22 mouse cellular contexts compared by ENCODE assay signal in the genomic region with DNA sequence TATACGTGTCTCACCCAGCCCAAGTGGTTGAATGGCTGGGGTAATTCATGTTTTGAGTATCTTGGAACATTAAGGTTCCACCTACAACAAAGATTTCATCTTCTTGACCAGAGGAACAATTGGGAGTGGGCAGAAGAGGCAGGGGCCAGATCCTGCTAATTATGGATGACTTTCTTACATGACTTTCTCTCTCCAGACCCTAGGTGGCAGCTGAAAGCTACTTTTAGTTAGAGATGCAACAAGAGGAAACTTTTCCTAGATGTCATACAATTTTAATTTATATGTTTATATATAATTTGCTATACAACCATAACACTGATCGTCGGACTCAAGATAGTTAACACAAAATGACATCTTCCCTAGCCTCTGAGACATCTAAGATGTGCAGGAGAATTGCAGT. TPM values are rescaled to one million over a fixed set of nuclear protein-coding genes. Genes with fewer than 3 reads are reported as not detected.
DNase-seq lines count a peak whose midpoint lies in the region; ATAC-seq and TF ChIP-seq lines count a peak whose summit lies in the region.
"Had no signal": no experiment of that assay in that cellular context is flagged by ENCODE, and none has a peak within 500 bp of the region (broad histone marks: within the 10 kb centered on the region; RNA-seq: fewer than 3 reads in every experiment).

No protein-coding gene starts in this region.

- DNase-seq in hindbrain, postnatal 0 days (ENCODE audit: low spot score), result peak; percentile 32
- no peak for DNase-seq in hindbrain, embryonic 11.5 days (ENCODE audit: low spot score)
- DNase-seq in lung, postnatal 0 days (ENCODE audit: low spot score), result no peak
- DNase-seq in lung, postnatal 36 days, result no peak
- peak; percentile 38 for DNase-seq in MEL (ENCODE audit: low read depth, low spot score)
- DNase-seq in stomach, postnatal 0 days (ENCODE audit: low spot score), result no peak
- no peak for DNase-seq in frontal cortex, postnatal 25 days (ENCODE audit: low spot score in 2 of 2)
- DNase-seq: cerebellum, adult 9-11 months; gastrocnemius, postnatal 14 days; heart, adult 18-20 months; lung, postnatal 14 days; right cerebral cortex, adult 18-20 months; thymus, adult 18-20 months had no signal

- H3K9ac ChIP-seq in hindbrain, postnatal 0 days (replicated peaks; ENCODE audit: low read length), result no peak overlapping the region
- H3K9ac ChIP-seq in hindbrain, embryonic 11.5 days (ENCODE audit: low read depth, low read length), result no peak overlapping the region
- H3K9ac ChIP-seq in lung, postnatal 0 days (replicated peaks; ENCODE audit: low read depth), result no peak overlapping the region
- H3K9ac ChIP-seq in MEL (ENCODE audit: control insufficient read depth, low read depth, low read length, poor library complexity, severe bottlenecking), result no peak overlapping the region
- no peak overlapping the region for H3K9ac ChIP-seq in stomach, postnatal 0 days (ENCODE audit: low read length)
- H3K9ac ChIP-seq: forebrain, embryonic 13.5 days; heart, embryonic 15.5 days; liver, embryonic 15.5 days; neural tube, embryonic 12.5 days had no signal

- ATAC-seq in hindbrain, postnatal 0 days, result no peak
- no peak for ATAC-seq in hindbrain, embryonic 11.5 days (ENCODE audit: low FRiP score)
- ATAC-seq in lung, postnatal 0 days, result no peak
- ATAC-seq in stomach, postnatal 0 days (ENCODE audit: low FRiP score, low TSS enrichment), result no peak
- ATAC-seq: forebrain, embryonic 13.5 days; inflammation-experienced regulatory T-cells, adult 6 months had no signal

- peak; percentile 63 for TF ChIP-seq RAD21 in MEL (IDR thresholded peaks at IDR 0.05; ENCODE audit: low read depth, low read length)

- 80% methylated on average over 3 of the region's 3 CpGs for WGBS in hindbrain, postnatal 0 days
- 87% methylated on average over 3 of the region's 3 CpGs for WGBS in hindbrain, embryonic 11.5 days
- 61% methylated on average over 3 of the region's 3 CpGs for WGBS in lung, postnatal 0 days
- WGBS in stomach, postnatal 0 days, result 59% methylated on average over 3 of the region's 3 CpGs

- no peaks in the 10 kb centered on the region for H3K79me2 ChIP-seq in MEL (ENCODE audit: control insufficient read depth, insufficient read depth, low read length, poor library complexity)

- no peak overlapping the region for H3K4me2 ChIP-seq in hindbrain, postnatal 0 days (ENCODE audit: low read depth, low read length)
- H3K4me2 ChIP-seq in hindbrain, embryonic 11.5 days (replicated peaks; ENCODE audit: low read depth, low read length), result no peak overlapping the region
- no peak overlapping the region for H3K4me2 ChIP-seq in lung, postnatal 0 days (replicated peaks; ENCODE audit: low read depth, low read length)
- no peak overlapping the region for H3K4me2 ChIP-seq in stomach, postnatal 0 days (replicated peaks; ENCODE audit: low read depth)
- H3K4me2 ChIP-seq: forebrain, embryonic 13.5 days; heart, embryonic 15.5 days; liver, embryonic 15.5 days; neural tube, embryonic 12.5 days had no signal

- no peak for TF ChIP-seq POLR2A in MEL (IDR thresholded peaks at IDR 0.05; ENCODE audit: control insufficient read depth in 1 of 2, insufficient read depth in 1 of 2, low read depth in 1 of 2, low read length in 2 of 2, poor library complexity in 1 of 2)

- no peak for TF ChIP-seq EP300 in lung, postnatal 0 days (IDR thresholded peaks at IDR 0.05)
- no peak for TF ChIP-seq EP300 in MEL (IDR thresholded peaks at IDR 0.05; ENCODE audit: low read depth in 1 of 2, low read length in 2 of 2)
- no peak for TF ChIP-seq EP300 in stomach, postnatal 0 days (optimal IDR thresholded peaks at IDR 0.05)

- no peaks in the 10 kb centered on the region for H3K4me1 ChIP-seq in hindbrain, postnatal 0 days (ENCODE audit: insufficient read depth, low read length)
- H3K4me1 ChIP-seq in hindbrain, embryonic 11.5 days (replicated peaks; ENCODE audit: control insufficient read depth, insufficient read depth, low read length), result no peaks in the 10 kb centered on the region
- H3K4me1 ChIP-seq in lung, postnatal 0 days (ENCODE audit: insufficient read depth, low read depth, low read length), result no peaks in the 10 kb centered on the region
- no peaks in the 10 kb centered on the region for H3K4me1 ChIP-seq in MEL (ENCODE audit: control insufficient read depth in 1 of 2, insufficient read depth in 2 of 2, low read length in 2 of 2)
- H3K4me1 ChIP-seq in stomach, postnatal 0 days (replicated peaks; ENCODE audit: control insufficient read depth, insufficient read depth), result no peaks in the 10 kb centered on the region
- H3K4me1 ChIP-seq: forebrain, embryonic 13.5 days; heart, embryonic 15.5 days; neural tube, embryonic 12.5 days had no signal

- H3K27me3 ChIP-seq in hindbrain, postnatal 0 days (ENCODE audit: insufficient read depth, low read length), result no peaks in the 10 kb centered on the region
- no peaks in the 10 kb centered on the region for H3K27me3 ChIP-seq in hindbrain, embryonic 11.5 days (ENCODE audit: control insufficient read depth, insufficient read depth, low read length)
- no peaks in the 10 kb centered on the region for H3K27me3 ChIP-seq in lung, postnatal 0 days (replicated peaks; ENCODE audit: insufficient read depth, low read length)
- peaks cover 24 to 47% of the 10 kb centered on the region in 2 experiments for H3K27me3 ChIP-seq in MEL (ENCODE audit: control insufficient read depth in 1 of 2, insufficient read depth in 2 of 2, low read length in 2 of 2)
- H3K27me3 ChIP-seq in stomach, postnatal 0 days (ENCODE audit: control insufficient read depth, insufficient read depth, low read length), result no peaks in the 10 kb centered on the region
- H3K27me3 ChIP-seq: forebrain, embryonic 13.5 days; heart, embryonic 15.5 days; neural tube, embryonic 12.5 days had no signal

- H3K27ac ChIP-seq in hindbrain, postnatal 0 days, result no peak overlapping the region
- H3K27ac ChIP-seq in hindbrain, embryonic 11.5 days (ENCODE audit: low read depth, low read length), result no peak overlapping the region
- no peak overlapping the region for H3K27ac ChIP-seq in lung, postnatal 0 days (ENCODE audit: low read length)
- H3K27ac ChIP-seq in MEL (ENCODE audit: control insufficient read depth, low read depth, low read length), result no peak overlapping the region
- no peak overlapping the region for H3K27ac ChIP-seq in stomach, postnatal 0 days (replicated peaks)
- H3K27ac ChIP-seq: forebrain, embryonic 13.5 days; heart, embryonic 15.5 days; hindbrain, embryonic 10.5 days; liver, embryonic 15.5 days; neural tube, embryonic 12.5 days had no signal

- H3K9me3 ChIP-seq in hindbrain, postnatal 0 days (ENCODE audit: low read length), result no peaks in the 10 kb centered on the region
- H3K9me3 ChIP-seq in hindbrain, embryonic 11.5 days (ENCODE audit: control insufficient read depth, low read length), result no peaks in the 10 kb centered on the region
- H3K9me3 ChIP-seq in lung, postnatal 0 days (ENCODE audit: low read length), result no peaks in the 10 kb centered on the region
- H3K9me3 ChIP-seq in MEL (replicated peaks; ENCODE audit: insufficient read depth, low read length), result no peaks in the 10 kb centered on the region
- no peaks in the 10 kb centered on the region for H3K9me3 ChIP-seq in stomach, postnatal 0 days (ENCODE audit: control insufficient read depth, low read length)
- H3K9me3 ChIP-seq: forebrain, embryonic 13.5 days; heart, embryonic 15.5 days; hindbrain, embryonic 10.5 days; liver, embryonic 15.5 days; neural tube, embryonic 12.5 days had no signal

- H3K4me3 ChIP-seq in hindbrain, postnatal 0 days (ENCODE audit: low read length), result no peak overlapping the region
- H3K4me3 ChIP-seq in hindbrain, embryonic 11.5 days (ENCODE audit: low read depth, low read length), result no peak overlapping the region
- H3K4me3 ChIP-seq in lung, postnatal 0 days (ENCODE audit: low read depth, low read length), result no peak overlapping the region
- H3K4me3 ChIP-seq in MEL (ENCODE audit: control insufficient read depth in 1 of 2, insufficient read depth in 1 of 2, low read depth in 2 of 2, low read length in 2 of 2), result no peak overlapping the region
- H3K4me3 ChIP-seq in stomach, postnatal 0 days (ENCODE audit: low read depth, low read length), result no peak overlapping the region
- H3K4me3 ChIP-seq: forebrain, embryonic 13.5 days; heart, embryonic 15.5 days; hindbrain, embryonic 10.5 days; liver, embryonic 15.5 days; neural tube, embryonic 12.5 days had no signal

- no peaks in the 10 kb centered on the region for H3K36me3 ChIP-seq in hindbrain, postnatal 0 days (ENCODE audit: insufficient read depth, low read length)
- no peaks in the 10 kb centered on the region for H3K36me3 ChIP-seq in hindbrain, embryonic 11.5 days (ENCODE audit: control insufficient read depth, insufficient read depth, low read length)
- no peaks in the 10 kb centered on the region for H3K36me3 ChIP-seq in lung, postnatal 0 days (ENCODE audit: insufficient read depth, low read length)
- no peaks in the 10 kb centered on the region for H3K36me3 ChIP-seq in MEL (ENCODE audit: control insufficient read depth in 1 of 2, insufficient read depth in 2 of 2, low read length in 2 of 2)
- H3K36me3 ChIP-seq in stomach, postnatal 0 days (ENCODE audit: control insufficient read depth, insufficient read depth, low read length), result no peaks in the 10 kb centered on the region
- H3K36me3 ChIP-seq: G1E; heart, embryonic 15.5 days; hindbrain, embryonic 10.5 days; liver, embryonic 15.5 days; neural tube, embryonic 12.5 days had no signal

- TF ChIP-seq CTCF in hindbrain, postnatal 0 days (IDR thresholded peaks at IDR 0.05; ENCODE audit: low read depth), result peak; percentile 46
- TF ChIP-seq CTCF in lung, postnatal 0 days (IDR thresholded peaks at IDR 0.05), result peak; percentile 32
- TF ChIP-seq CTCF in MEL (IDR thresholded peaks at IDR 0.05 in 2 of 3, conservative IDR thresholded peaks at IDR 0.05 in 1 of 3; ENCODE audit: control insufficient read depth in 1 of 3, insufficient read depth in 1 of 3, low read depth in 2 of 3, low read length in 3 of 3, poor library complexity in 1 of 3, severe bottlenecking in 1 of 3), result peak in 1 of 3 experiments; percentile 54; a peak in 2 of 6 replicates
- TF ChIP-seq CTCF in stomach, postnatal 0 days (IDR thresholded peaks at IDR 0.05; ENCODE audit: low read depth), result peak; percentile 59

RNA-seq across cellular contexts. Expression of a gene that starts 11.7 kb away (rescaled TPM):
- 40.4 and 42.9 TPM in 2 replicates for total RNA-seq in hindbrain, postnatal 0 days (2014; rRNA removed)
- polyA plus RNA-seq in hindbrain, postnatal 0 days (2015; fragmentation: Nextera tagmentation; extraction: Ambion mirVana), result 62.1 and 63.0 TPM in 2 replicates
- polyA plus RNA-seq in hindbrain, embryonic 11.5 days (2014; fragmentation: Nextera tagmentation; extraction: Ambion mirVana), result 73.3 and 77.6 TPM in 2 replicates
- 50.1 and 51.1 TPM in 2 replicates for polyA plus RNA-seq in lung, postnatal 0 days (2015; fragmentation: Nextera tagmentation; extraction: Ambion mirVana)
- total RNA-seq in MEL (2012; rRNA removed), result 115 and 123 TPM in 2 replicates
- polyA plus RNA-seq in MEL (2012; ENCODE audit: insufficient read depth in 1 of 2, insufficient read length in 2 of 2, low read depth in 1 of 2, low replicate concordance in 2 of 2, missing spikeins in 1 of 2), result 100 to 1,000 TPM in 1 of 2 experiments, not detected in 1; 124 TPM
- 53.6 and 55.1 TPM in 2 replicates for polyA plus RNA-seq in stomach, postnatal 0 days (2015; fragmentation: Nextera tagmentation; extraction: Ambion mirVana)

RNA-seq across cellular contexts. Expression of a gene that starts 11.8 kb away (rescaled TPM):
- 74.8 and 161 TPM in 2 replicates for total RNA-seq in hindbrain, postnatal 0 days (2014; rRNA removed)
- polyA plus RNA-seq in hindbrain, postnatal 0 days (2015; fragmentation: Nextera tagmentation; extraction: Ambion mirVana), result not detected in 2 replicates
- 1.4 and 3.0 TPM in 2 replicates for polyA plus RNA-seq in hindbrain, embryonic 11.5 days (2014; fragmentation: Nextera tagmentation; extraction: Ambion mirVana)
- polyA plus RNA-seq in lung, postnatal 0 days (2015; fragmentation: Nextera tagmentation; extraction: Ambion mirVana), result 0.31 TPM in 1 of 2 replicates, not detected in the other
- total RNA-seq in MEL (2012; rRNA removed), result 197 and 234 TPM in 2 replicates
- under 1 TPM in 1 of 2 experiments, not detected in 1; 0.72 TPM for polyA plus RNA-seq in MEL (2012; ENCODE audit: insufficient read depth in 1 of 2, insufficient read length in 2 of 2, low read depth in 1 of 2, low replicate concordance in 2 of 2, missing spikeins in 1 of 2)
- polyA plus RNA-seq in stomach, postnatal 0 days (2015; fragmentation: Nextera tagmentation; extraction: Ambion mirVana), result 0.68 TPM in 1 of 2 replicates, not detected in the other
- polyA plus RNA-seq: embryonic facial prominence, embryonic 11.5 days; hindbrain, embryonic 10.5 days had no signal

RNA-seq across cellular contexts. Expression of a gene that starts 12.9 kb away (rescaled TPM):
- 718 and 726 TPM in 2 replicates for total RNA-seq in hindbrain, postnatal 0 days (2014; rRNA removed)
- polyA plus RNA-seq in hindbrain, postnatal 0 days (2015; fragmentation: Nextera tagmentation; extraction: Ambion mirVana), result 3.6 and 3.9 TPM in 2 replicates
- polyA plus RNA-seq in hindbrain, embryonic 11.5 days (2014; fragmentation: Nextera tagmentation; extraction: Ambion mirVana), result 9.6 and 12.7 TPM in 2 replicates
- polyA plus RNA-seq in lung, postnatal 0 days (2015; fragmentation: Nextera tagmentation; extraction: Ambion mirVana), result 3.0 and 3.6 TPM in 2 replicates
- 2,824 and 3,687 TPM in 2 replicates for total RNA-seq in MEL (2012; rRNA removed)
- polyA plus RNA-seq in MEL (2012; ENCODE audit: insufficient read depth in 1 of 2, insufficient read length in 2 of 2, low read depth in 1 of 2, low replicate concordance in 2 of 2, missing spikeins in 1 of 2), result 1 to 10 TPM in 1 of 2 experiments, not detected in 1; 4.8 TPM
- polyA plus RNA-seq in stomach, postnatal 0 days (2015; fragmentation: Nextera tagmentation; extraction: Ambion mirVana), result 3.1 and 6.2 TPM in 2 replicates

RNA-seq across cellular contexts. Expression of a gene that starts 13.1 kb away (rescaled TPM):
- 10.1 and 15.4 TPM in 2 replicates for total RNA-seq in hindbrain, postnatal 0 days (2014; rRNA removed)
- 4.0 and 4.1 TPM in 2 replicates for polyA plus RNA-seq in hindbrain, postnatal 0 days (2015; fragmentation: Nextera tagmentation; extraction: Ambion mirVana)
- 7.4 and 7.7 TPM in 2 replicates for polyA plus RNA-seq in hindbrain, embryonic 11.5 days (2014; fragmentation: Nextera tagmentation; extraction: Ambion mirVana)
- 2.3 and 4.0 TPM in 2 replicates for polyA plus RNA-seq in lung, postnatal 0 days (2015; fragmentation: Nextera tagmentation; extraction: Ambion mirVana)
- 1.6 and 1.8 TPM in 2 replicates for total RNA-seq in MEL (2012; rRNA removed)
- 1 to 10 TPM in 1 of 2 experiments, not detected in 1; 3.2 TPM for polyA plus RNA-seq in MEL (2012; ENCODE audit: insufficient read depth in 1 of 2, insufficient read length in 2 of 2, low read depth in 1 of 2, low replicate concordance in 2 of 2, missing spikeins in 1 of 2)
- 3.2 and 3.4 TPM in 2 replicates for polyA plus RNA-seq in stomach, postnatal 0 days (2015; fragmentation: Nextera tagmentation; extraction: Ambion mirVana)

RNA-seq across cellular contexts. Expression of a gene that starts 26.9 kb away (rescaled TPM):
- 133 and 136 TPM in 2 replicates for total RNA-seq in hindbrain, postnatal 0 days (2014; rRNA removed)
- polyA plus RNA-seq in hindbrain, postnatal 0 days (2015; fragmentation: Nextera tagmentation; extraction: Ambion mirVana), result 138 and 151 TPM in 2 replicates
- polyA plus RNA-seq in hindbrain, embryonic 11.5 days (2014; fragmentation: Nextera tagmentation; extraction: Ambion mirVana), result 10.8 and 13.0 TPM in 2 replicates
- 1.9 and 2.2 TPM in 2 replicates for polyA plus RNA-seq in lung, postnatal 0 days (2015; fragmentation: Nextera tagmentation; extraction: Ambion mirVana)
- total RNA-seq in MEL (2012; rRNA removed), result 0.77 and 2.1 TPM in 2 replicates
- 1 to 10 TPM in 1 of 2 experiments, not detected in 1; 3.3 TPM for polyA plus RNA-seq in MEL (2012; ENCODE audit: insufficient read depth in 1 of 2, insufficient read length in 2 of 2, low read depth in 1 of 2, low replicate concordance in 2 of 2, missing spikeins in 1 of 2)
- 2.9 and 4.2 TPM in 2 replicates for polyA plus RNA-seq in stomach, postnatal 0 days (2015; fragmentation: Nextera tagmentation; extraction: Ambion mirVana)
- total RNA-seq: monocyte, adult 5-6 weeks had no signal

Comparison
In these comparisons a context has a peak if more than half of its experiments do, and no peak if none do; other contexts are left out.
1. DNase-seq: peak in hindbrain, postnatal 0 days (single experiment) and MEL (single experiment); none in hindbrain, embryonic 11.5 days (single experiment), lung, postnatal 0 days (single experiment), lung, postnatal 36 days (single experiment), stomach, postnatal 0 days (single experiment) and frontal cortex, postnatal 25 days (0 of 2).